Mouse (Mus musculus) ovary, adult 2 months (tissue): ENCODE results near the gene Tagln2. TPM values are rescaled to one million over a fixed set of nuclear protein-coding genes. Genes with fewer than 3 reads are reported as not detected.

Experiments
- polyA plus RNA-seq: library from polyadenylated mRNA; depleted of rRNA; stranded (reverse); fragments of >200 nt; gene quantifications from 2 replicates; pipeline ENCODE4 v1.2.3, GENCODE M21; 2012; rRNA removed

Gene Tagln2
- 181 and 242 TPM in 2 replicates for polyA plus RNA-seq

DNA sequence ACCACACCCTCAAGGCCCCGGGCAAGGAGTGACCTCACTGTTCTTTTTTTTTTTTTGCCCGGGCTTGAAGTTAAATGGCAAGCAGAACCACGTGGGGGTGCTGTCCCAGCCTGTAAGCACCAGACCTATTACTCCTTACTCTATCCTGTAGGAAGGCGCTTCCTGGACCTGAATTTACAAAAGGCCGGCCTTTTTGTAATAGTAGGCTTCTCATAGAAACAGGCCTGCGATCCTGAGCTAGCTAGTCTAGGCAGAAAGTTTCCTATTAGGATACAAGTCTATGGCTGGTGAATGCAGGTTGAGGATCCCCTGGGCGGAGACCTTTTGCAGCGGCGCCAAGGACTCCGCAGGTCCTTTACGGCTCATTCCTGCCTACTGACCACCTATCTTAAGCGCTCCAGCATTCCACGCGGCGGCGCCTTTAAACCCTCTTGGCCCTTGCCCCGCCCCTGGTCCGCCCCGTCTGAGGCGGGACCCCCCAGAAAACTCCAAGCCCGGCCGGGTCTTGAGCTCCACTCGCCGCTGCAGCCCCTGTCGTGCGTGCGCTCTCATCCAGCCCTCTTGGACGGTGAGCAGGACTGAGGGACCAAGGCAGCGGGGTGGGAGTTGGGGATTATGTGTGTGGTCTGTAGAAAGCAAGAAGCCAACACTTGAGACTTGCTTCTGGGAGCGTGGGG is at the start of gene Tagln2:
TSS of gene Tagln2 (plus strand) at position 283 of the 677 bp plus-strand sequence.

DNA sequence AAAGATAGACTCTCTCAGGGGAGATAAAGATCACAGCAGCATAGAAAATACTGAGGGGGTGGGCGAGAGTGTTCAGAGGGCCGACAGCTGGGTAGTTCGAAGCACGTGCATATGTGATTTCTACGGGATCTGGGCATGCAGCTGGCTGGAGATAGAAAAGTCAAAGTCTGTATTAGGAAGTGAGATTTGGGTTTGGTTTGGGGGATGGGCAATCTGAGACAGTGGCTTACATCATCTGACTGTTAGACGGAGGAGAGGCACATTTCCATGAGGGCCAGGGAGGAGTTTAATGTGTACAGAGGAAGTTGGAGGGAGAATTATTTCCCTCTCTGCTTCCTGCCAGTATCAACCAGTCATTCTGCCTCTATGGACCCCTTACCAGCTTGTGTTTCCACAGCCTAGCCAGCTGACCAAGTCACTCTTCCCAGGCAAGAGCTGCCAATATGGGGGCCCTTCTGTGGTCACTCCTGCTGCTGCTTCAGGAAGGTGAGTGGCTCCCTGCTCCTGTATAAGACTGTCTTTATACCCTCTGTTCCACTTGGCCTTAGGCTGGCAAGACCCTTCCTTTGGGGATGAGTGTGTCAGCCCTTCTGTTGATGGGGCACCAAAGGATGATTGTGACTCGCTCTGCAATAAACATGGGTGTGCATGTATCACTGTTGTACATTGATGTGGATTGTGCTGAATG is 24.6 kb upstream of the Tagln2 start, which contains the start of gene Slamf9:
TSS of gene Slamf9 (plus strand) at position 305 of the 688 bp plus-strand sequence.

DNA sequence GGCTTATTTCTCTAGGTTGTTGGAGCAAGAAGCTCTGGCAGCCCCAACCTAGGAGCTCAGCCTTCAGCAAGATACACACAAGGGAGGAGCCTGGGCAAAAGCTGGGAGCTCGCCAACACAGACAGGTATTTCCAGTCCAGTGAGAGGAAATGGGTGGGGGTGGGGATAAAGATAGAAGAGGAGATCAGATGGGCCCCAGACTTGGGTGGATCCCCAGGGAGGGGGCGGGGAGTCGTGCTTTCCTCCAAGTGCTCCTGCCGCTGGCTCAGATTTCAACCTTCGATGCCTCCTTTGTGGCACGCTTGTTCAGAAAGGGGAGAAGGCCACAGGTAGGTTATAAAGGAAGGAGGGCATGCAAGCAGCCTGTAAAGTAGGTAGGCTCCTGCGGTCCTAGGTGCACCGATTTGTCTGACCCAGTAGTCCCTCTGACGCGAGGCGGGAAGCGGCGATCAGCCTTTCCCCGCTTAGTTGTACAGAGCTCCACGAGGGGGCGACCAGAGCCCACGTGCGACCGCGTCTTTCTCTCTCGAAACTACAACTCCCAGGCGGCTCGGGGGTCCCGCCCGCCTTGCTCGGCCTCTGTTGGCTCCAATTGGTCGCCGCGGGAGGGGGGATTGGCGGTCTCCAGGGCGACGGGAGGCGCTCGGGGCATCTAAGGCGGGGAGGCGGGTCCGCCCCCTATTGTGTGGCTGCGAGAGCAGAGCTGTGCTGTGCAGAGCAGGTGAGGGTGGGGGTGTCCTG is 18.1 kb upstream of the Tagln2 start, which contains the start of gene Igsf9:
TSS of gene Igsf9 (plus strand) at position 249 of the 741 bp plus-strand sequence.

DNA sequence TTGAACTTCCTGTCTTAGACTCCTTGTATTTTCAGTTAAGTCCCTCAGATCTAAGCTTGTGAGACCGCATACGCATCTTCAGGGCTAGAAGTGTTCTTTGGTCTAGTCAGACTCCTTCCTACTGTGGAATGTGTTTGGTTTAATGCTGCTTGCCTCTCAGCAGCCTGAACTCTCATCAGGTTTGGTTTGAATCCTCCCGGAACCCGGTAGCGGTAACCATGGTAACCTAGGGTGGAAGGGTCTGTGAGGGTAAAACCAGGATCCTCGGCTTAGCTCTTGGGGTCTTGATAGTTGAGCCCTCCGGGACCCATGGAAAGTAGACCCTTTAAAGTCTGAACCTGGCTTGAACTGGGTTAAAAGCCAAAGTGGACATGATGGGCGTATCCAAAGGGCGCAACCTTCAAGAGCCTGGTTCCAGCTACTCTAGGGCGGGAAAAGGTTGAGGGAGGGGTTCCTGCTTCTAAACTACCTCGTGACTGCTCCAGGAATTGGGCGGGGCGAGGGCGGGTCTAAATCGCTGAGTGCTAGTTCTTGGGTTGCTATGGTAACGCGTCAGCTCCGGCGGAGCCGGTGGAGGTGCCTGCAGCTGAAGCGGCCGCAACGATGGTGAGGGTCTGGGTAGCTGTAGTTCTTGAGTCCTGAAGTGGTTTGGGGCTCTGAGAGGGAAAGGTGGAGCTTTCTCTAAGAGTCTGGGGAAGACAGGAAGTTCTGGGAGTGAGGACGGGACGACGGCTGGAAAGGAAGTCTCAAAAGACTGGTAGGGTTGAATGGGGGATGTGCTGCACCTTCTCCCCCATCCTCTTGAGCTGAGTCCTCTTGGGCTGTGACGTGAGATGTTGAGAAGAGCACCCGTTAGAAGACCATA is 21.0 kb downstream of the Tagln2 start, which contains the start of gene Cfap45:
TSS of gene Cfap45 (plus strand) at position 226 of the 865 bp plus-strand sequence.

DNA sequence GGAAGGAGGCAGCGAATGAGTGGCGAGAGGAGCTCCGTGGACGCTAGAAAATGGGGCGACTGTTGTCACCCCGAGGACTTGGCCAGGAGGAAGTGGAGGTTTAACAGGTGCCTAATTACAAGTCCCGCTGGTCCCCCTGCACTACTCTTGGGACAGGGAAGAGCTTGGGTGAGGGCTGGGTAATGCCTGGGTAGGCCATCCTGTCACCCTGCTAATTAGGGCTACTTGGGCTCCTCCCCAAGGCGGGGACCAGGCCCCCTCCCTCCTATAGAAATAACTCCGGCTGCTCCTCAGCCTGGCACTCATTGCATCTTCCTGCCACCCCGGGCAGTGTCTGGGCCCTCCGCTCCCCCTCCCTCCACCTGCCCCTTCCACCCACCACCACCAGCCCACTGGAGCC is 55.8 kb downstream of the Tagln2 start, which contains the start of gene Vsig8:
TSS of gene Vsig8 (plus strand) at position 301 of the 400 bp plus-strand sequence.

Other genes with a start within 250 kb of the Tagln2 start
- gene Atp1a4, start 241.6 kb upstream of the Tagln2 start, polyA plus RNA-seq, result 0.09 and 0.45 TPM in 2 replicates
- gene Igsf8, start 238.4 kb upstream of the Tagln2 start, polyA plus RNA-seq, result 327 and 349 TPM in 2 replicates
- gene Atp1a2, start 202.0 kb upstream of the Tagln2 start, polyA plus RNA-seq, result 36.8 and 41.8 TPM in 2 replicates
- 0.23 and 0.35 TPM in 2 replicates for gene Kcnj9, start 170.7 kb upstream of the Tagln2 start, polyA plus RNA-seq
- gene Kcnj10, start 158.8 kb upstream of the Tagln2 start, polyA plus RNA-seq, result 0.27 and 0.58 TPM in 2 replicates
- 12.9 and 13.4 TPM in 2 replicates for gene Pigm, start 123.5 kb upstream of the Tagln2 start, polyA plus RNA-seq
- 5.0 and 5.8 TPM in 2 replicates for gene Slamf9, start 24.7 kb upstream of the Tagln2 start, polyA plus RNA-seq
- gene Igsf9, start 18.3 kb upstream of the Tagln2 start, polyA plus RNA-seq, result 19.2 and 22.5 TPM in 2 replicates
- 7.5 and 7.7 TPM in 2 replicates for gene Cfap45, start 20.8 kb downstream of the Tagln2 start, polyA plus RNA-seq
- gene Vsig8, start 55.9 kb downstream of the Tagln2 start, polyA plus RNA-seq, result 0.76 and 1.2 TPM in 2 replicates
- gene Slamf8, start 90.5 kb downstream of the Tagln2 start, polyA plus RNA-seq, result 2.8 TPM in 2 replicates
- not detected in 2 replicates for gene Fcrl6, start 102.5 kb downstream of the Tagln2 start, polyA plus RNA-seq
- 32.4 and 45.0 TPM in 2 replicates for gene Dusp23, start 132.9 kb downstream of the Tagln2 start, polyA plus RNA-seq
- gene Crp, start 198.0 kb downstream of the Tagln2 start, polyA plus RNA-seq, result 0.09 and 0.20 TPM in 2 replicates